Mouse (Mus musculus) myocyte (in vitro differentiated cells): Measurements from ENCODE around the gene Arid1a.

ENCODE experiments used
- E2F4 ChIP-seq: IDR thresholded peaks from one replicate; pipeline ENCODE4 v1.6.1; 2011; ENCODE audit warnings: mild to moderate bottlenecking, control low read depth, moderate library complexity; ENCODE audit not compliant: insufficient read depth
- MAX ChIP-seq: IDR thresholded peaks from one replicate; pipeline ENCODE4 v1.6.1; 2011; ENCODE audit warnings: low read depth, mild to moderate bottlenecking, control low read depth
- POLR2A ChIP-seq: IDR thresholded peaks from one replicate; pipeline ENCODE4 v1.6.1; 2011; ENCODE audit warnings: low read depth, mild to moderate bottlenecking, control low read depth, moderate library complexity; ENCODE audit not compliant: insufficient read length
- POLR2AphosphoS2 ChIP-seq: IDR thresholded peaks from one replicate; pipeline ENCODE4 v1.6.1; 2011; ENCODE audit warnings: low read depth, control low read depth; ENCODE audit not compliant: insufficient read length
- TCF12 ChIP-seq: IDR thresholded peaks from one replicate; pipeline ENCODE4 v1.6.1; 2011; ENCODE audit warnings: mild to moderate bottlenecking, control low read depth; ENCODE audit not compliant: poor library complexity, insufficient read depth, severe bottlenecking
- USF1 ChIP-seq: IDR thresholded peaks from one replicate; pipeline ENCODE4 v1.6.1; 2011; ENCODE audit warnings: low read depth, mild to moderate bottlenecking, control low read depth, moderate library complexity

DNA sequence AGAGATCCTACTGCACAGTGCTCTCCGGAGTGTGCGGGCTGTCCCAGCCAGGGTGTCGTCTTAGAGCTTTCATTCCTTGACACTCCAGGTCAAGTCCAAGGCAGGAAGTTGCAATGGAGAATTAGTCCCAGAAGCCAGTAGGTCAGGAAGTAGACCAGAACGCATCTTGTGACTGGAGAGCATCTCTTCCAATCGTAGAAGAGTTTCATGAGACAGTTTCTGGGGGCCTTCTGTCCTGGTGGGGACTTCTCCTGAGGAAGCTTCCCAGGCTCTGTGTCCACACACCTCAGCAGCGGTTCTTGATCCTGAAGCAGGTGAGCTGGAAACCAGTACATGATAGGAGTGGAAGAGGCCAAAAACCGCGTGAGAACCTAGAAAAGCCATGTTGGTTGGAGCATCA lies 94.1 kb downstream of the Arid1a start:
- TF ChIP-seq MAX (no peak), E2F4 (no peak), TCF12 (no peak), POLR2A (no peak), USF1 (no peak), POLR2AphosphoS2 (no peak)
